Mouse (Mus musculus): Measurements from ENCODE around the gene Klhl5. TPM values are rescaled to one million over a fixed set of nuclear protein-coding genes. Genes with fewer than 3 reads are reported as not detected.

The Klhl5 gene
- total RNA-seq, 2 experiments from 2014 or later = 12.0 to 13.8 TPM

DNA sequence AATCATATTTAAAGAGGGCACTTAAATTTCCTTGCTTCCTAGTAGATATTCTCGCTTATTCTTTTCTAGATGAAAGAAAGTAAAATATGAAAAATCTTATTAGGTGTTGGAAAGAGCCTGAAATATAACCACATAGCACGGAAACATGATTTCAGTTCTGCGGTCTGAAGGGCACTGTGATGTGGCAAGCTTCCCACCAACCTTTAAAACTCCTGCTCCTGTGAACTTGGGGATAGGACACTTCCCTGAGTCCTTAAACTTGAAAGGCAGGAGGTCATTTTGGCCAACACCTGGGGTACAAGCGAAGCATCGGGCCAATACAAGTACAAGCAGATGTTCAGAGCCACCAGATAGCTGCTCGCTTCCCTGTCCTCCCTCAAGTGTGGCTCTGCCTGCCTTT lies 42.4 kb downstream of the Klhl5 start:
- no peak for DNase-seq

DNA sequence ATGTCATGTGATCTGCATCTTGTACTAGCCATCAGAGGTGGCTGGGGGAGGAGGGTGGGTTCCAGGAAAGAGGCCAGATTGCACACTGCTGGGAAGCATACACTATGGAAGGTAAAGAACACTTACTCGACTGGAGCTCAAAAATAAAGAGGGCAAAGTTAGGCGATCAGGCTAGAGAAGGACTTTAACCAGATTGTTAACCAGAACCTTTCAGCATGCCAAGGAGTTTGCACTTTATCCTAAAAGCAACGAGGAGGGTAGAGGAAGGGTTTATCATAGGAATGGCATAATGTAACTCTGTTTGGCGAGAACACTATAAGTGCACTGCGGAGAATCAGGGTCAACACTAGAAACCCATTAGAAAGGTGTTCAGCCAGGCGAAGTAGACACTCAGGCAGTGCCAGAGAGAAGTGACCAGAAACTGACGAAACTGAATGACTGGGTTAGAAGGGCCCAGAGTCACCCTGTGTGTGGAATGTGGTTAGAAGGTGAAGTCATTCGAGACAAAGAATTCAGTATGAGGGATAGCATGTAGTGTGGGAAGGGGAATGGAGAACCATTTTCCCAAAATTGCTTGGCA lies 43.1 kb downstream of the Klhl5 start:
- DNase-seq = no peak

DNA sequence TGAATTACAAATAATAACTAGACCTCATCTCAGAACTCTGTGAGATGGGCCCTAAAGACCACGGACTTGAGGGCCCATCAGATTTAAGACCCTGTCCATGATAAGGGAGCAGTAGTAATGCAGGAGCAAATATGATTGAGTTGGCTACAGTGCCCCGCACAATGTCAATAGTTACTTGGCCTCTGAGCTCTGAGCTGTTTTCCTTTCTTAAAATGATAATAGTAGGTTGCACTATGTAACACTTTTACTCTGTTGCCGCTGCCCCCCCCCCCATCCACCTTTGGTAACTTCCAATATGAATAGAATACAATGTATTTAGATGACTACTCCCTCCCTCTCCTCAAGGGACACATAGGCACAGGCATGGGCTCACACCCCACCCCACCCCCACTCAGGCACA lies 43.9 kb downstream of the Klhl5 start:
- DNase-seq = no peak

DNA sequence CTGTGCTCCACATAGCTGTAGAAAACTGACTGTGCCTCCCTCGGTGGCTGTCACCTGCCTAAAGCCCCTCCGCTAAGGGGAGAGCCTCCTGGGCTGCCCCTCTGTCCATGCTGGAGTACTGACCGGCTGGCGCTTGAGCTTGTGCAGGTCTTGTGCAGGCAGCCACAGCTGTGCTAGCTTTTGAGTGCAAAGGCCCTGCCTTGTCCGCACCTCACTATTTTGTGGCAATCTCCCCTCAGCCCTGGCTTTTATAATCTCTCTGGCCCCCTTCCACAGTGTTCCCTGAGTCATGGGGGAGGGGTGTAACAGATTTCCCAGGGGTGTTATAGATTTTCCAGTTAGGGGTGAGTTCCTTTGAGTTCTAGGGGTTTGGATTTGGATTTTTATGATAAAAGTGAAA lies 44.4 kb downstream of the Klhl5 start:
- no peak for DNase-seq

DNA sequence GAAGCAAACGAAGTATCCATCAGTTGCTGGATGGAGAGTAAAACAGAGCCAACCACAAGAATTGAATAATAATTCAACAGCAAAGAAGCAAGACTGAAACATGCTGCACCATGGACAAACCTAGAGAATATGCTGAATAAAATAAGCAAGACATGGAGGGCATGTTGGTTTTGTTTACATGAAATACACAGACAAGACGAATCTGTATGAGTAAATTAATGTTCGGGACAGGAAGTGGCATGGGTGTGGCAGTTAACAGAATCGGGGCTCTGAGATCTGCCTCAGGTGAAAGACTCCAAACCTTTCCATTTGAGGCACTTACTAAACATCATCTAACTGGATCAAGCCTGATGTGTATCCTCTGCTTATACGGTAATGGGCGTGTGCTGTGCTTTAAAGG lies 46.9 kb downstream of the Klhl5 start:
- DNase-seq = no peak

DNA sequence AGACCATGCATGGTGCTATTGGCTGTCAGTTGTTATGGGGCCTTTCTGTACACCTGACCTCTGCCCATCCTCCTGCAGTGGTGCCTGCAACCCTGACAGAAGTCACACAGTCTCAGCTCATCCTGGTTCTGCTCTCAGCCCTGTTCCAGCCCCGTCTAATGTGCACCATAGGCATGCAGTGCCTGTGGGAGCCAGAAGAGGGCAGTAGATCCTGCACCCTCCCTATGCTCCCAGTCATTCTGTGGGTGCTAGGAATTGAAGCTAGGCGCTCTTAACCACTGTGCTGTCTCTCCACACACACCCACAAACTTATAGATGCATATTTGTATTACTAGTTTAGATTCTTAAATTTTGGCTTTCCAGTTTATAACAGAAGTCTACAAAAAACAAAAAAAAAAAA lies 49.5 kb downstream of the Klhl5 start:
- DNase-seq = peak; percentile 33 to 44

DNA sequence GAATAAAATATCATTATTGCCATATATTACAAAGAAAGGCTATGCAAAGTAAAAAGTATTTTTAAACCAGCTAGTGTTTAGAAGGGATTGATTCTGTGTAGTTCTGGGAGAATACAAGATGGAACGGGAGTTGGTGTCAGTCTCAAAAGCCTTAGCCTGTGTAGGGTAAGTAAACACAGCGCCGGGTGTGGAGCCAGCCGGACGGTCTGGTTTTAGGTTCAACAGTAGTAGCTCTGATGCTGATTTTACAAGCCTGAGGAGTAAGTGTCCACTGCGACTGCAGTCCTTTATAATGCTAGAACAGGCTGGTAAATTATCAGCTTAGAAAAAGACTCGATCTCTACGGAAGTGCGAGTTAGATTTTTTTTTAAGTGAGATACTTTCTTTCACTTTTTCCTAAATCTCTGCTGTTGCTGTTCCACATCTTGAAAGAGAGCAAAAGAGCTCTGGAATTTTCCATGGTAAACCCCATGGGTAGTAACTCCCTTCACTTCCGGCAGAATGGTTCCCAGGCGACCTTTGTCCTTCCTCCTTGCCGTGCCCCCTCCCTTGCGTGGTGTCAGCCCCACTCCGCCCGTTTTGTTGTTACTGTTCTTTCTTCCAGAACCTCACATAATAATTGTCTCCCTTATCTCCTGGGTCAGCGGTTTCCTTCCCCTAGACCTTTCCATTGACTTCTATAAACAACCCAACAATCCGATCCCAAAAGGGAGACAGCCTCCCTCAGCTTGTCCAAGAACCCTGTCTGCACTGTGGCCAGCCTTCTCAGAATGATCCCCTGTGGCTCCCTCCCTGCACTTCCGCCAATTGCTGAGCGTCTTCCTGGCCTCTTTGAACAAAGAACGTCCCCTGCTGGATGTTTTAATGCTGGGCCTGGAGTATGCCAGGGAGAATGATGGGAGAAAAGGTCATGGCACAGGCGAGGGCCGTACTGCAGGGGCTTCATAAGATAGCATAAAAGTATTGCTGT lies 50.4 kb downstream of the Klhl5 start:
- peak; percentile 83 to 92 for DNase-seq

DNA sequence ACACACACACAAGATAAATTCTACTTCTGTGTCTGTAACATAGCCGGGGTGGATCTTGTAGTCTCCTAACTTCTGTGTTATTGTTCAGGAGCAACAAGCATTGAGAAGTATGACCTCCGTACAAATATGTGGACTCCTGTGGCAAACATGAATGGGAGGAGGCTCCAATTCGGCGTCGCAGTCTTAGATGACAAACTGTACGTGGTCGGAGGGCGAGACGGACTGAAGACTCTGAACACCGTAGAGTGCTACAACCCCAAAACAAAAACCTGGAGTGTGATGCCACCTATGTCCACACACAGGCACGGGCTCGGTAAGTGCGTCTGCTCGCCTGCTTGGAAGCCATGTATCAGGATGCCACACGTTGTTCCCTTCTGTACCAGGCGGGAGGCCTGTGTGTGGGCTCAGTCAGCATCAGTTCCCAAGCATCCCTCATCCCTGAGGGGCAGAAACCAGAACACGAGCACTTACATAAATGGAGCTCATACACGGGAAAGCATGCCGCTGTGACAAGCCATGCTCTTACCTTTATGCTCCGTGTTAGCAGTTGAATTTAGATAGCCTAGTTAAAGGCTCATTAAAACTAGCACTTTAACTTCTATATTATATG lies 51.5 kb downstream of the Klhl5 start:
- DNase-seq = no peak

DNA sequence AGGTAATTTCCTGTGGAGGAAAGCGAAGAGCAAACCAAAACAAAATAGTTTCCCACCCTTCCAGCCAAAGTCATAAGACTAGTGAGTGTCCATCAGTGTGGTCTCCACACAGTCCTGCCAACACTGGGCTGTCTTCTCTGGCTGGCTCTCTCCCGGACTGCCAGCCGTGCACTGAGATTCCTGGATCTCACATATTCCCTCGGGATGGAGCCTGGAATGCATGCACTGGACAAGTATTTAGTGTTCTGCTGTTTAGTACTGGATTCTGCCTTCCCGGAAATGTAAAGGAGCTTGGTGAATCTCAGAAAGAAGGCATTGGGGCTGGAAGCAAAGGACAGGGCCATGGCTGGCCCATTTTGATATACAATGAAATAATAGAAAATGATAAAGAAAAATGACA lies 55.7 kb downstream of the Klhl5 start:
- DNase-seq = no peak

DNA sequence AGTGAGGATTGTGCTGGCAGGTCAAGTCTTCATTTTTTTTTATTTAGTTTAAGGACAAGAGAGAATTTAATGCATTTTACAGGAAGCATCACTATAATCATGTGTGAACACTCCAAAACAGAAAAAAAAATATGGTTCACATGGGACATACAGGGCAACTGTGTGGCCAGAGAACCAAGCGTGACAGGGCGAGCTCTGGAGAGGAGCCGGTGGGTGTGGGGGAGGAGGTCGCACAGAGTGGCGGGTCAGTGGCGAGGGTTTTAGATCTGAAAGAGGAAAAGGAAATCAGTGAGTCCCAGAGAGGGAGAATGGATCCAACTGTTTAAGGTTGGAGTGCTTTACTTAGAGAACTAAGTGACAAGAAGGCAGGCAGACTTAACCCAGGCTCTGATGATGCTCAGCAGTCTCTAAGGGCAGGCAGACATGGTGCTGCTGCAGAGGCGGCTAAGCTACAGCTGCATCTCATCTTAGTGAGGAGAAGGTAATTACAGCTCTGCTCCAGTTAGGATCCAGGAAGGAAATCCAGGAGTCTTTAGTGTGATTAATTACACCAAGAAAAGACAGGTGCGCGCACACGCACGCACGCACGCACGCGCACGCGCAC lies 56.3 kb downstream of the Klhl5 start:
- DNase-seq = no peak

DNA sequence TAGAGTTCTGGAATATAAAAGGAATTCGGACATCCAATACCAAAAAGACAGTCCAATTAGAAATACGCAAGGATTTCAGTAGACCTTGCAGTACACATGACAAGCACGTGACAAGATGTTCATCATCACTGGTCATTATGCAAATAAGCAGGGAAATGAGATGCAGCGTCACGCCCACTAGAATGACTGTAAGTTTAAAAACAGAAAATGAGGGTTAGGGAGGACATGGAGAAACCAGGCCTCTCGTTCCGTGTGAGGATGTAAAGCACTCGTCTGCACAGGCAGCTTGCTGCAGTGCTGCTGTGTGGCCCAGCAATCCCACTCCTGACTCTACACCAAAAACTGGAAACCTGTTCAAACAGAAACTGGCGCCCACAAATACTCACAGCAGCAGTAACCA lies 62.9 kb downstream of the Klhl5 start:
- DNase-seq = no peak

DNA sequence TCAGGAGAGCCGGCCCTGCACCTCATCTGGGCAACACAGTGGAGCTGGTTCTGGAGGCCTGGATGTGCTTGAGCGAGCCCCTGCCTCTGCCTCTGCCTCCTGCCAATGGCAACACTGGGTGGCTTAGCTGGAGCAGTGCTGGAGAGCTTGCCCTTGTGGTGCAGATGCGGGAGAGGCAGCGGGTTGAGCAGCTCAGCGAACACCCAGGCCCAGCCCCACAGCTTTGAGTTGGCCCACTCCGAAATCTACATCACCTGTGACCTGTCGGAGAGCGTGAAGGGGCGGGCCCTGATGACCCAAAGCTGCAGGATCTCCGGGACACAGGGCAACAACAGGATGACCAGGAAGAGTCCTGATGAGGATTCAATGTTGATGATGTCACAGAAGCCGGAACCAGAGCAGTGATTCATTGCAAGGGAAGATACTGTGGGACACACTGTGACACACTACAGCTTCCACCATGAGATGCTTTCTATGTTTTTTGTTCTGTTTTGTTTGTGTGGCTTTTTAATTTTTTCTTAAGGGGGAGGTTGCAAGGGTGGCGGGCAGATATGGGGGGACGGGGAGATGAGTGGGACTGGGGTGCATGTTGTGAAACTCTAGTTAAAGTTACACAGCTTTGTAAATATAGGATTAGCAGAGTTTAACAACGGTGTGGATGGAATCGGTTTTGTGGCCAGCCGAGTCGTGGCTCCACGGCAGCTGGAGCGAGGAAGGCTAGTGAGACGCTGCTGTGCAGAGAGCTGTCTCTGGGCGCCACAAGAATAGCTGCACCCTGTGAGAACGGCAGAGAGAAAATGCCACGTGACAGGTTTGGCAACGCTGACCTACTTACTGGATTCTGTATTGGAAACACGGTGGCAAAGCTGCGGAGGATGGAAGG lies 67.9 kb downstream of the Klhl5 start:
- DNase-seq = peak in 1 of 2 experiments; percentile 54

DNA sequence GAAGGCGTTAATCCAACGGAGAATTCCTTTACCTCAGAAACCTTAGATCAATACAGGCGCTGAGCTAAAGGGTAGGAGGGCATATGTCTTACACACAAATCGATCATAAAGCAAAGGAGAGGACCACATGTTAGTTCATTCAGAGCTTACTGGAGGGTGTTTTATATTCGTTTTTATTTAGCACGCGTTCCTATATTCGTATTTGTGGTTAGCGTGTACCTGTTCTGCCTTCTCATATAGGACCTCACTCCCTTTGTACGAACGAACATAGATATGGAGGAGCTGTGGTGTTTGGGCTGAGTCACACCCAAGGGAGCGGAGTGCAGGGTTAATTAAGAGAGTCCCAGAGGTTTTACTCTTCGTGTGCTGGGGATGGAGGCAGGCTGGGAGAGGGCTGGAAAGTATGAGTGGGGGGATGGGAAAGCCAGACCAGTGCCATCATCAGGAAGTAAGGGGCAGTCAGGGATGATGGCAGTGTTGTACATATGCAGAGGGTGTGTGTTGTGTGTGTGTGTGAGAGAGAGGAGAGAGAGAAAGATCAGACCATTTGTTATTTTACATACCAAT lies 68.7 kb downstream of the Klhl5 start:
- DNase-seq = no peak

DNA sequence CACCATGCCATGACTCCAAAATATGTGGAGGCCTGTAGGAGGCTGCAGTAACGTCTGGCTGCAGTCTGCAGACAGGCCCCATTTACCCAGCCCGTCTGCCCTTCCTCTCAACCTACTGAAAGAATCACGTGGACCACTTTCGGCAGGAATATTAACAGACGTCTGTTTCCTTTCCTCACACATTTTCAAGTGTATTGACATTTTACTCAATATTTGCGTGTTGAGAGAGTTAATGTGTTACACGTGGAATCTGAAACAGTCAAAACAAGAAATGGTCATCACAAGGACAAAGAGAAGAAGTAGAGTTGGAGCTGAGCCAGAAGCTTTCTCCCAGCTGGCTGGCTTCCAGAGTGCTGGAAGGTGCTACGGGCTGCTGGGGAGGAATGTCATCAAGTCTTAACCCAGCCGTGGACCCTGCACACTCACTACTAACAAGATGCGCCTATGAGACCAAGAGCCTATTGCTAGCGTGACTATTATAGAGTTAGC lies 69.7 kb downstream of the Klhl5 start:
- peak; percentile 25 to 30 for DNase-seq

DNA sequence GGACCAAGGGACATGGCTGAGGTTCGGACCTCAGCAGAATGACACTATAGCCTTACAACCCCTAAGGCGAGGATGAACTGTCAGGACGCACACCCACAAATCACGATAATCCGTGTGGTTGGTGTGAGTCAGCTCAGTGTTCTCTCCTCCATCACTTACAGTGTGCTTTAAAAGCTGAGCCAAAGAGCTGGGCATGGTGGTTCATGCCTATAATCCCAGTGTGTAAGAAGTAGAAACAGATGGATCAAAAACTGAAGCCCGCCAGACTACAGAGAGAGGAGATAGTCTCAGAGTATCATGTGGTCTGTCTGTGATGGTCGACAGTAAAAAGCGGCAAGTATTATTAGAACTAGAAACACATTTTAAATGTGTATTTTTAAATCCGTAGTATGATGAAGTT lies 71.1 kb downstream of the Klhl5 start:
- no peak for DNase-seq

DNA sequence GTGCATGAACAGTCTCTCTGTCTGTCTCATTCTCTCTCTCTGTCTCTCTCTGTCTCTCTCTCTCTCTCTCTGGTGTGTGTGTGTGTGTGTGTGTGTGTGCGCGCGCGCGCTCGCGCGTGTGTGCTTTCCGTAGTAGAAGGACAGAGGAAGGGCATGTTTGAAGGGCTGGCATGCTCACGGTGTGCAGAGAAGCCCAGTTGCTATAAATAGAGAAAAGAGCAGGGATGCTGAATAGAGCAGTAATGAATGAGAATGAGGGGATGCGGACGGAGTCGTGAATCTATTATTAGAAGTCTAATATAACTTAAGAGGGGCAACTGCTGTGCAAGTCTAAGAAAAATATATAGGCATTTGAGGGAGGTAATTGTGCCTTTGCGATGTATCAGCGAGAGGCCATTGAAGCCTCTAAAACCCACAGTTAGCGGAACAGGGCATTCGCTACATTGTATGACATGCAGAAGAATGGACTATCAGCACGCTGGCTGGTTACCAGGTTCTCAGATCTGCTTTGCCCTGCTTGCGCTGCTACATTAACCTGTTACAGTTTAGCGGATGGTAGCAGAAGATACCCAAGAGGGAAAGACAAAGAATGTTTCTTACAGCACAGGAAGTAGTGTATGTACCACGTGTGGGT lies 73.9 kb downstream of the Klhl5 start:
- DNase-seq = peak in 1 of 2 experiments; percentile 38

DNA sequence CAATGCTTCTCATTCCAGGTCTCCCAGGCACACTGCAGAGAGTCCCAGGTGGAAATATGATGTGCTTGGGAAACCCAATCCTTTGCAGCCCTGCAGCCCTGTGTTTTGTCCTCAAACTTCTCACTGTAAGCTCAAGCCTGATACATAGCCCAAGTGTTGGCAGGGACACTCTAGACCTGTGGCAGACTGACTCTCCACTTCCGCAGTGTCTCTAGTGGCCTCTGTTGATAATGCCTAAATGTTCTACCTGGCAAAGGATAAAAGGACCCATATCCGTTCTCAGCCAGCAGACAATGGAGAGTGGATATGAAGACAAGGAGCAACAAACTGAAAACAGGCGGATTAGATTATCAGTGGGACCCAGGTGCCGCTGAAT lies 74.4 kb downstream of the Klhl5 start:
- no peak for DNase-seq

DNA sequence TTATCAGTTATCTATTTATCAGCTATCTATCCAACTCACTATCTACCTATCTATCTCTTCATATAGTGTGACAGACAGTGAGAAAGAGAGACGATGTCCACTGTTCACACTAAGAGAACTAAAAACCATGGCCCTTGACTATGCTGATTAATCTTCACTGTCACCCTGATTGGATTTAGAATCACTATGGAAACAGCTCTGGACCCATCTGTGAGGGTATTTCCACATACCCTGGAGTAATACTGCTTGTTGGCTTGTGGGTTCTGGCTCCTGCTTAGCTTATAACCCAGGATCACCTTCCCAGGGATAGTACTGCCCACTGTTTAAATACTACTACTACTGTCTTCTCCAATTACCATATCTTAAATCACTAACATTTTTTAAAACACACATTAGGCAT lies 74.9 kb downstream of the Klhl5 start:
- no peak for DNase-seq

DNA sequence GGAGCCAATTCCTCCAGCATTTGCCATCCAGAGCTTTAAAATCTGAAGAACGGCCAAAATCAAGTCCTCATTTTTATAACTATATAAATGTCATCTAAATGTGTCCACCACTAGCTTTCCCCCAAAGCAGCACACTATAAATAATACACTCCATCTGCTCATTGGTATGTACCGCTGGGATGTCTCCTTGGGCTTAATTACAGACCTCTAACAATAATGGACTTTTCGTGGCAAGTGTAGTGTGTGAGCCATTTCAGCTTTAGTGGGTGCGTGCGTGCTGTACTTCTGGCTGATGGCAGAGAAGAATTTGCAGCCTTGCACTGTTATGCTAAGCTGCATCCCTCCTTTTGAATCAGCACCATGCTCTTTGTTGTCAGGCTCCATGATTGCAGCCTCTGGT lies 84.3 kb downstream of the Klhl5 start:
- DNase-seq = no peak

DNA sequence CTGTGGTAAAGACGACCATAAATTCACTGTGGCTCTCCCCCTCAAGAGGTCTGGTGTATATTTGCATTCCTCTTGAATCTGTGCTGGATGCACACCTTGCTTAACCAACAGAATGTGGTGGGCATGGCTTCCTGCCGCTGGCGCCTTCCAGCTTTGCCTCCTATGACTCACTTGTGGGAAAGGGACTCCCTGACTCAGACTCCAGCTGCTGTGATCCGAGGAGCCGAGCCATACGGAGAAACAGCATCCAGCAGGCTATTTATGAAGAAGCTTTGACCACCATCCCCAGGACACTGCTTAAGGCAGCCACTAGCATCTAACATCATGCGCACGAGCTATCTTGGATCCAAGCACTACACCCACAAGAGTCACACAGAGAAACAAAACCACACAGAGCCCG lies 87.1 kb downstream of the Klhl5 start:
- DNase-seq = no peak

Measured in heart, adult 18-20 months (tissue).